Mouse (Mus musculus) megakaryocyte, embryonic 14.5 days (primary cell): ENCODE measurements around the gene 4930433I11Rik.

ENCODE experiments used
- FLI1 ChIP-seq: IDR thresholded peaks from 2 replicates; pipeline ENCODE4 v1.6.1; 2012; ENCODE audit warnings: low read length, inconsistent platforms, mixed read lengths
- GATA1 ChIP-seq: IDR thresholded peaks from 3 replicates; pipeline ENCODE4 v1.6.1; 2012; ENCODE audit warnings: mixed read lengths, low read length, inconsistent platforms, borderline replicate concordance

DNA sequence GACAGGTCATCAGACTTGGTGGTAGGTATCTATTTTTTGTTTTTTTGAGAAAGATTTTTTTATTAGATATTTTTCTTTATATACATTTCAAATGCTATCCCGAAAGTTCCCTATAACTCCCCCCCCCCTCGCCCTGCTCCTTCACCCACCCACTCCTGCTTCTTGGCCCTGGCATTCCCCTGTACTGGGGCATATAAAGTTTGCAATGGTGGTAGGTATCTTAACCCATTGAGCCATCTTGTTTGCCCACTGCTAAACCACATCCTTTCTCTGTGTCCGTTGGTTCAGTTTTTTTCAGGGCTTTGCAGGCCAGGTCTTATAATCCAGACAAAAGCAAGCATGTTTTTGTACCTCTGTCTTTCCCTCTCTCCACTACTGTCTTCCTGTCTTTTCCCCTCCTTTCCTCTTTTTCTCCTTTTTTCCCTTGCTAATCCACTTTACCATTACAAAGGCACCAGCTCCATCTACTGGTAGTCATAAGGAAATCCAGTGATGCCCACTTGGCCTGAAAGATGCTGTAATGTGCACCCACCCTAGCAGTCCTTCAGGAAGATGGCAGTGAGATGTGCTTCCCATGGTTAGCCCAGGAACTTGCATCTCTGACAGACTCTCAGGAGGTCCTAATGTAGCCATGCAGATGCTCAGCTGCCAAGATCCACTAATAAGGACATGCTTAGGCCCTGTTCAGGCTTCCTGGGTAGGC, 45.0 kb upstream of the 4930433I11Rik start:
- TF ChIP-seq GATA1 (no peak), FLI1 (no peak)
